Mouse (Mus musculus): ENCODE data around the gene Braf.

- TF ChIP-seq POLR2A (IDR thresholded peaks at IDR 0.05; ENCODE audit: control insufficient read depth, low read depth, low read length) = no peak
- TF ChIP-seq CTCF (IDR thresholded peaks at IDR 0.05; ENCODE audit: control insufficient read depth, insufficient read depth, insufficient replicate concordance, low read depth, low read length) = no peak
Measured at GRCm38 (mm10) chr6:39611296-39611695, 114.0 kb downstream of the Braf start.

Measured in testis, adult 2 months (tissue).